13 mouse cellular contexts compared by ENCODE assay signal in the genomic region with DNA sequence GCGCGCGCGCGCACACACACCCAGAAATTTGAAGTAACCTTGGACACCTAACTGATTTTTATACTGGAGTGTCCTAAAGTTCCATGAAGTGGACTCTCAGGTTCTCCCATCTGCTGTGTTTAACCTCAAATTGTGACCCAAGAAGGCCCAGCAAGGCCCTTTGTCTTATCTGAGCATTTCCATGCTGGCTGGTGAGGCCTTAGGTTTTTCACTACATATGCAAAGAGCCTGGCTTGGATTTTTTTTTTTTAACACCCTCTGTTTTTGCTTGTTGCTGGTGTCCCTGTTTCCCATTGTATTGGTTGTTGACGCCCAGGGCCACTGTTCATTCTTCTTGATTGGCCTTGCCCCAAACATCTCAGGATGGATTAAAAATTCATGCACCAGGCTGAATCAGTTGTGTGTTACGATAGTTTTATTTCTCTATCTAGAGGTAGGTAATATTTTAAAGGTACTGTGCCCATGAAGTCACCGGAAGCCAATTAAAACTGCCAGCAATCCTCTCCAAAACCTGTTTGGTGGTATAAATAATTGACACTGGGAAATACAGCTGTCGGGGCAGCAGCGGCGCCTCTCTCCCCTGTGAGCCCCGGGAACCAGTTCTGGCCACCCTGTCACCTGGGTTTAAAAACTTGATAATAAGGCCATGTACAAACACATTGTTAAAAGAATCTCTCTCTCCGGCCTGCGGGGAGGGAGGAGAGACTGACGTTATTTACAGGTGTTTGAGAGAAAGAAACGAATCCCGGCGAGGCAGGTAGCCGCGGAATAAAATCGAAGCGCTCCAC. TPM values are rescaled to one million over a fixed set of nuclear protein-coding genes. Genes with fewer than 3 reads are reported as not detected.
A peak's percentile ranks its signal among the peaks of the same experiment; 100 is the strongest.
DNase-seq lines count a peak whose midpoint lies in the region; ATAC-seq and TF ChIP-seq lines count a peak whose summit lies in the region.
"Had no signal": no experiment of that assay in that cellular context is flagged by ENCODE, and none has a peak within 500 bp of the region (broad histone marks: within the 10 kb centered on the region; RNA-seq: fewer than 3 reads in every experiment).

No protein-coding gene starts in this region.

- H3K4me2 ChIP-seq in forebrain, postnatal 0 days (ENCODE audit: low read depth) = 0 out of 2 replicates have a peak overlapping the region, but pooled peaks have one; percentile 13
- H3K4me2 ChIP-seq in midbrain, embryonic 12.5 days (replicated peaks) = peak overlapping the region; percentile 41
- H3K4me2 ChIP-seq: heart, embryonic 13.5 days had no signal

- no peak overlapping the region for H3K27ac ChIP-seq in forebrain, postnatal 0 days (ENCODE audit: low read depth, low read length)
- peak overlapping the region; percentile 63 for H3K27ac ChIP-seq in midbrain, embryonic 12.5 days (replicated peaks)
- H3K27ac ChIP-seq: heart, embryonic 13.5 days had no signal

- no peaks in the 10 kb centered on the region for H3K36me3 ChIP-seq in E14TG2a.4 (ENCODE audit: insufficient read depth, low read length)
- no peaks in the 10 kb centered on the region for H3K36me3 ChIP-seq in forebrain, postnatal 0 days (ENCODE audit: insufficient read depth)
- H3K36me3 ChIP-seq in midbrain, embryonic 12.5 days = no peaks in the 10 kb centered on the region
- H3K36me3 ChIP-seq: heart, embryonic 13.5 days had no signal

- H3K4me1 ChIP-seq in E14TG2a.4 (replicated peaks; ENCODE audit: low read depth, low read length) = peaks cover 81% of the 10 kb centered on the region
- H3K4me1 ChIP-seq in forebrain, postnatal 0 days (ENCODE audit: insufficient read depth) = no peaks in the 10 kb centered on the region
- H3K4me1 ChIP-seq in midbrain, embryonic 12.5 days = peaks cover 51% of the 10 kb centered on the region
- H3K4me1 ChIP-seq: heart, embryonic 13.5 days had no signal

- peak; percentile 63 for DNase-seq in cerebellum, adult 9-10 months
- peak; percentile 30 for DNase-seq in forebrain, postnatal 0 days
- no peak for DNase-seq in urinary bladder, adult 2 months (ENCODE audit: low spot score)
- DNase-seq in kidney, postnatal 14 days = no peak
- DNase-seq in liver = no peak
- DNase-seq: kidney, adult 2 months; lung, postnatal 10 days; right cerebral cortex, postnatal 4 days had no signal

- H3K9me3 ChIP-seq in E14TG2a.4 (ENCODE audit: low read length) = no peaks in the 10 kb centered on the region
- no peaks in the 10 kb centered on the region for H3K9me3 ChIP-seq in forebrain, postnatal 0 days (ENCODE audit: low read length)
- no peaks in the 10 kb centered on the region for H3K9me3 ChIP-seq in midbrain, embryonic 12.5 days
- H3K9me3 ChIP-seq: heart, embryonic 13.5 days had no signal

- WGBS in forebrain, postnatal 0 days = 40% methylated on average over 22 of the region's 22 CpGs
- 27% methylated on average over 22 of the region's 22 CpGs for WGBS in midbrain, embryonic 12.5 days

- peak overlapping the region; percentile 29 for H3K4me3 ChIP-seq in E14TG2a.4 (replicated peaks; ENCODE audit: low read length)
- H3K4me3 ChIP-seq in forebrain, postnatal 0 days (ENCODE audit: low read depth, low read length) = no peak overlapping the region
- H3K4me3 ChIP-seq in midbrain, embryonic 12.5 days = 0 out of 2 replicates have a peak overlapping the region, but pooled peaks have one; percentile 7
- H3K4me3 ChIP-seq: heart, embryonic 13.5 days; myocyte had no signal

- H3K27me3 ChIP-seq in E14TG2a.4 (ENCODE audit: insufficient read depth, low read length) = no peaks in the 10 kb centered on the region
- peaks cover 50% of the 10 kb centered on the region for H3K27me3 ChIP-seq in forebrain, postnatal 0 days (ENCODE audit: insufficient read depth, low read length)
- H3K27me3 ChIP-seq in midbrain, embryonic 12.5 days = peaks cover 82% of the 10 kb centered on the region

- ATAC-seq in forebrain, postnatal 0 days = no peak
- ATAC-seq in midbrain, embryonic 12.5 days (ENCODE audit: low FRiP score, low read depth) = no peak
- ATAC-seq in granulocyte monocyte progenitor cell, adult 5-6 weeks (replicated peaks; ENCODE audit: poor library complexity, severe bottlenecking) = no peak

- H3K9ac ChIP-seq in forebrain, postnatal 0 days = no peak overlapping the region; the same call in 1 of the 2 replicates
- H3K9ac ChIP-seq in midbrain, embryonic 12.5 days (replicated peaks) = 0 out of 2 replicates have a peak overlapping the region, but pooled peaks have one; percentile 2
- H3K9ac ChIP-seq: heart, embryonic 13.5 days had no signal

- TF ChIP-seq CTCF in E14TG2a.4 (conservative IDR thresholded peaks at IDR 0.05; ENCODE audit: low read length) = no peak
- TF ChIP-seq CTCF in forebrain, postnatal 0 days (IDR thresholded peaks at IDR 0.05; ENCODE audit: low read depth) = no peak

RNA-seq across cellular contexts. Expression of a gene that starts 45.4 kb away (rescaled TPM):
- 10.6 TPM in 2 replicates for total RNA-seq in forebrain, postnatal 0 days (2014; rRNA removed)
- polyA plus RNA-seq in forebrain, postnatal 0 days (2015; fragmentation: Nextera tagmentation; extraction: Ambion mirVana) = 15.8 and 21.0 TPM in 2 replicates
- 19.4 and 34.6 TPM in 2 replicates for polyA plus RNA-seq in midbrain, embryonic 12.5 days (2016; fragmentation: Nextera tagmentation; extraction: Ambion mirVana)
- polyA plus RNA-seq in urinary bladder, adult 2 months (2012; rRNA removed) = 43.9 and 44.5 TPM in 2 replicates
- 20.6 and 24.2 TPM in 2 replicates for total RNA-seq in granulocyte monocyte progenitor cell, adult 5-6 weeks (2014; fragmentation: Nextera tagmentation)
- total RNA-seq in granulocyte monocyte progenitor cell, adult 5-6 weeks (2017) = 5.0 and 9.7 TPM in 2 replicates

Comparison
In these comparisons a context has a peak if more than half of its experiments do, and no peak if none do; other contexts are left out.
1. DNase-seq: peak in cerebellum, adult 9-10 months (single experiment) and forebrain, postnatal 0 days (single experiment); none in urinary bladder, adult 2 months (single experiment), kidney, postnatal 14 days (single experiment) and liver (single experiment).